Mouse (Mus musculus): Measurements from ENCODE around the gene Parvb.

Gene Parvb

GRCm38 (mm10) chr15:84291097-84291496 is 59.3 kb downstream of the Parvb start:
- DNase-seq (ENCODE audit: low spot score in 2 of 2) = no peak

GRCm38 (mm10) chr15:84293590-84293989 is 61.7 kb downstream of the Parvb start:
- DNase-seq (ENCODE audit: low spot score in 2 of 2) = no peak

GRCm38 (mm10) chr15:84294391-84294790 is 62.5 kb downstream of the Parvb start:
- DNase-seq (ENCODE audit: low spot score in 2 of 2) = no peak

GRCm38 (mm10) chr15:84295225-84295624 is 63.4 kb downstream of the Parvb start:
- no peak for DNase-seq (ENCODE audit: low spot score in 2 of 2)

GRCm38 (mm10) chr15:84297454-84297853 is 65.6 kb downstream of the Parvb start:
- DNase-seq (ENCODE audit: low spot score in 2 of 2) = no peak

- peak; percentile 35 to 51 for DNase-seq (ENCODE audit: low spot score in 2 of 2)
These were observed 67.0 kb downstream of the Parvb start for GRCm38 (mm10) chr15:84298804-84299370.

GRCm38 (mm10) chr15:84299662-84300333 is 68.0 kb downstream of the Parvb start:
- no peak for DNase-seq (ENCODE audit: low spot score in 2 of 2)

- no peak for DNase-seq (ENCODE audit: low spot score in 2 of 2)
These were observed 68.7 kb downstream of the Parvb start for GRCm38 (mm10) chr15:84300591-84300990.

- peak in 1 of 2 experiments; percentile 32 for DNase-seq (ENCODE audit: low spot score in 2 of 2)
These were observed 69.2 kb downstream of the Parvb start for GRCm38 (mm10) chr15:84301026-84301425.

- DNase-seq (ENCODE audit: low spot score in 2 of 2) = no peak
These were observed 70.0 kb downstream of the Parvb start for GRCm38 (mm10) chr15:84301641-84302420.

GRCm38 (mm10) chr15:84303264-84303663 is 71.4 kb downstream of the Parvb start:
- no peak for DNase-seq (ENCODE audit: low spot score in 2 of 2)

- DNase-seq (ENCODE audit: low spot score in 2 of 2) = no peak
These were observed 73.5 kb downstream of the Parvb start for GRCm38 (mm10) chr15:84305333-84305732.

- no peak for DNase-seq (ENCODE audit: low spot score in 2 of 2)
These were observed 78.4 kb downstream of the Parvb start for GRCm38 (mm10) chr15:84310271-84310670.

- DNase-seq (ENCODE audit: low spot score in 2 of 2) = no peak
These were observed 79.6 kb downstream of the Parvb start for GRCm38 (mm10) chr15:84311295-84312085.

- no peak for DNase-seq (ENCODE audit: low spot score in 2 of 2)
These were observed 81.2 kb downstream of the Parvb start for GRCm38 (mm10) chr15:84312878-84313565.

GRCm38 (mm10) chr15:84313566-84313878 is 81.7 kb downstream of the Parvb start:
- DNase-seq (ENCODE audit: low spot score in 2 of 2) = no peak

GRCm38 (mm10) chr15:84314420-84315080 is 82.7 kb downstream of the Parvb start:
- DNase-seq (ENCODE audit: low spot score in 2 of 2) = no peak

- DNase-seq (ENCODE audit: low spot score in 2 of 2) = no peak
These were observed 83.6 kb downstream of the Parvb start for GRCm38 (mm10) chr15:84315276-84316046.

- DNase-seq (ENCODE audit: low spot score in 2 of 2) = no peak
These were observed 87.5 kb downstream of the Parvb start for GRCm38 (mm10) chr15:84319393-84319792.

- DNase-seq (ENCODE audit: low spot score in 2 of 2) = no peak
These were observed 89.8 kb downstream of the Parvb start for GRCm38 (mm10) chr15:84321544-84322174.
